Mouse (Mus musculus) embryonic facial prominence, embryonic 14.5 days (tissue): ENCODE results near the gene Rad54l2. TPM values are rescaled to one million over a fixed set of nuclear protein-coding genes. Genes with fewer than 3 reads are reported as not detected.

Experiments
- ATAC-seq: fragments of 200-750 bp; cut with Nextera tagmentation; 2 replicates; pipeline ENCODE4 v1.8.0; 2017; ENCODE audit warnings: low read depth, moderate number of reproducible peaks, moderate TSS enrichment
- DNase-seq: peaks from one replicate; pipeline ENCODE4 v3.0.0-alpha.2; 2015; ENCODE audit warnings: low spot score
- H3K27ac ChIP-seq: fragments of 300-500 bp; sonication (generic); replicated peaks from 2 replicates; pipeline ENCODE4 v1.5.1; 2014; ENCODE audit warnings: low read depth, mild to moderate bottlenecking, low read length, moderate library complexity
- H3K27me3 ChIP-seq: fragments of 300-500 bp; sonication (generic); replicated peaks from 2 replicates; pipeline ENCODE4 v1.6.1; 2014; ENCODE audit warnings: low read length; ENCODE audit not compliant: control insufficient read depth, insufficient read depth
- H3K36me3 ChIP-seq: fragments of 300-500 bp; sonication (generic); 2 replicates; pipeline ENCODE4 v1.6.1; 2014; ENCODE audit warnings: low read length, mixed read lengths; ENCODE audit not compliant: control insufficient read depth, insufficient read depth
- H3K4me1 ChIP-seq: fragments of 300-500 bp; sonication (generic); 2 replicates; pipeline ENCODE4 v1.6.1; 2014; ENCODE audit warnings: antibody characterized with exemption, low read length; ENCODE audit not compliant: control insufficient read depth, insufficient read depth
- H3K4me2 ChIP-seq: fragments of 300-500 bp; sonication (generic); 2 replicates; pipeline ENCODE4 v1.6.1; 2014; ENCODE audit warnings: low read depth, mild to moderate bottlenecking, low read length, moderate library complexity, mixed read lengths
- H3K4me3 ChIP-seq: fragments of 300-500 bp; sonication (generic); 2 replicates; pipeline ENCODE4 v1.5.1; 2014; ENCODE audit warnings: low read depth, mild to moderate bottlenecking, low read length
- H3K9ac ChIP-seq: fragments of 300-500 bp; sonication (generic); 2 replicates; pipeline ENCODE4 v1.6.1; 2014; ENCODE audit warnings: low read depth, mild to moderate bottlenecking, low read length, moderate library complexity, mixed read lengths
- H3K9me3 ChIP-seq: fragments of 300-500 bp; sonication (generic); 2 replicates; pipeline ENCODE4 v1.6.1; 2016; ENCODE audit warnings: low read length; ENCODE audit not compliant: control insufficient read depth
- WGBS: fragments of 180-500 bp; shearing (Covaris S2); extraction: QIAGEN DNeasy Blood & Tissue Kit; methylation state at CpG from one replicate; pipeline ENCODE4 v1.1.7; 2014; 5-methylcytosine and 5-hydroxymethylcytosine counted together
- polyA plus RNA-seq: library from polyadenylated mRNA; unstranded; fragments of >200 nt; fragmentation: Nextera tagmentation; extraction: Ambion mirVana; gene quantifications from 2 replicates; pipeline ENCODE4 v1.2.1, GENCODE M21; 2014

Rad54l2 gene
- polyA plus RNA-seq, 1 experiment from 2014 or later, result 3.2 TPM

DNA sequence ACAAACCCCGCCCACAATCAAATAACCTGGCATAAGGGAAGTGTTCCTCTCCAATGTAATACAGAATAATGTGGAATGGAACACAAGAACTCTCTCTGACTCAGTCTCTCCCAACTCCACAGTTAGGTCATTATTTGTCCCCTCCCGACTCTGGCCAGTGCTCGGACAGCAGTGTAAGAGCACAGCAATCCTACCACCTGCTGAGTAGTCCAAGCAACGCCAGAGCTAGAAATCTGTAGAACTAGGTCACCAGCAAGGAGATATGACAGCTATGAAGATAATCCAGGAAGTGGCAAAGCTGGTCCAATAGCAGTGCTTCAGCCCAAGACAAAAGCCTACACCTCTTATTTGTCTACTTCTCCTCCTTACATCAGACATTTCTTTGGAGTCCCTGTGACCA is 112.4 kb downstream of the Rad54l2 start:
- Histone ChIP-seq H3K4me3 (no peak overlapping the region), H3K27ac (no peak overlapping the region), H3K9me3 (no peaks in the 10 kb centered on the region), H3K9ac (no peak overlapping the region), H3K4me1 (no peaks in the 10 kb centered on the region), H3K27me3 (no peaks in the 10 kb centered on the region), H3K36me3 (peaks cover 72% of the 10 kb centered on the region), H3K4me2 (no peak overlapping the region)
- 76% methylated on average over 4 of the region's 4 CpGs for WGBS
- DNase-seq, result no peak
- ATAC-seq, result no peak

DNA sequence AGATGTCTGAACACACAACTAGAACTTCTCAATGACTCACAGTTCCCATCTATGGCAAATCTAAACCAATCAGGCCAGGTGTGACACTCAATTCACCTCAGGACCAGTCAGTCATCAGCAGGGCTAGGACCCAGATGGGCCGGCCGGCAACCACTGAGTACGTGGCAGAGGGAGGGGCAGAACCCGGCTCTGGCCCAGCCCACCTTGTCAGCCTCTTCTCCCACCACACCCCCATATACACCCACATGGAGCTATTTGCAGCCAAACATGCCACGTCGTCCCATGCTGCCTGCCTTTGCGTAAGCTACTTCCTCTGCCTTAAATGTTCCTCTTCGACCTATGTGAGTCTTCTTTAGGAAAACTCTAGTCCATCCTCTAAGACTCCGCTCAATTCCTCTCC is 113.0 kb downstream of the Rad54l2 start:
- WGBS, result 78% methylated on average over 8 of the region's 9 CpGs
- ATAC-seq, result no peak
- Histone ChIP-seq H3K27ac (no peak overlapping the region), H3K36me3 (peaks cover 72% of the 10 kb centered on the region), H3K4me2 (no peak overlapping the region), H3K9me3 (no peaks in the 10 kb centered on the region), H3K27me3 (no peaks in the 10 kb centered on the region), H3K4me1 (no peaks in the 10 kb centered on the region), H3K9ac (no peak overlapping the region), H3K4me3 (no peak overlapping the region)
- no peak for DNase-seq

DNA sequence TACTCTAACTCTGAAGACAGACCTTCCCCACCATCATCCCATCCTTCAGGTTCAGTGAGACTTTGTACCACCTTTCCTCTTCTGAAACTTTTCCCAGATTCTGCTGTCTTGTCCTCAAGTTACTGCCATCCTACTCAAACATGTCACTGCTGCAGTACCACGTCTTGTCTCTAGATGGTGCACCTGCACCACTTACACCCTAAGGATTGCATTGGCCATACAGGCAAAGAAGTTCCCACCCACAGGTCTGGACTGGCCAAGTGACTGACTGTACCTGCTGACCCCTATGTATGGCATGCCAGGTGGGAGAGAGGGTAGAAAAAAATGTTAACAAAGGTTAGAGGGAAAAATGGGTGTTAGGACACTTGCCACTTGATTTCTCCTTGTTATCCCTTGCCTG is 113.5 kb downstream of the Rad54l2 start:
- ATAC-seq (peak; percentile 60), DNase-seq (peak; percentile 71)
- Histone ChIP-seq H3K36me3 (peaks cover 71% of the 10 kb centered on the region), H3K9ac (no peak overlapping the region), H3K4me3 (no peak overlapping the region), H3K9me3 (no peaks in the 10 kb centered on the region), H3K4me1 (no peaks in the 10 kb centered on the region), H3K27ac (no peak overlapping the region), H3K27me3 (no peaks in the 10 kb centered on the region), H3K4me2 (no peak overlapping the region)
- 0% methylated on average over 1 of the region's 1 CpGs for WGBS

GRCm38 (mm10) chr9:106673860-106674259 is 115.1 kb downstream of the Rad54l2 start:
- Histone ChIP-seq H3K27me3 (no peaks in the 10 kb centered on the region), H3K36me3 (peaks cover 71% of the 10 kb centered on the region), H3K27ac (no peak overlapping the region), H3K9ac (no peak overlapping the region), H3K4me2 (no peak overlapping the region), H3K4me1 (no peaks in the 10 kb centered on the region), H3K9me3 (no peaks in the 10 kb centered on the region), H3K4me3 (no peak overlapping the region)
- WGBS, result 78% methylated on average over 2 of the region's 2 CpGs
- ATAC-seq (no peak), DNase-seq (no peak)

DNA sequence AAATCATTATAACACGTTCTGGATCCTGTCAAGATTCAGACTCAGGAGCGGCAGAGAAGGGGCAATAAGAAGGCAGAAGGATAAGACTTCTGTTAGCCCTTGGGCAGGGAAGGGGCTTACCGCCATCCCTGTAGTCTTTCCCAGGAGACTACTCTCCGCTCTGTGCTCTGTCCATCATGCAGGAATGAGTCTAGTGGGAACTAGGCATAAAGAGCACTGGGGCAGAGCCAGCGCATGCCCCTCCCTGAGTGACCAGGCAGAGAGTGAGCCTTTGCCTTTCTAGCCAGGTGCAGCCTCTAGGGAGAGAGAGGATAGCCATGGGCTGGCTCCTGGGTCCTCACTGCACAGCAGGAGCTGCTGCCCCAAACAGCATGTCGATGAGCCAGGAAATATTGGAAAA is 124.1 kb downstream of the Rad54l2 start:
- Histone ChIP-seq H3K36me3 (peaks cover 76% of the 10 kb centered on the region), H3K27me3 (no peaks in the 10 kb centered on the region), H3K4me2 (no peak overlapping the region), H3K9me3 (no peaks in the 10 kb centered on the region), H3K9ac (no peak overlapping the region), H3K4me1 (no peaks in the 10 kb centered on the region), H3K27ac (no peak overlapping the region), H3K4me3 (no peak overlapping the region)
- 81% methylated on average over 6 of the region's 6 CpGs for WGBS
- no peak for DNase-seq
- ATAC-seq, result no peak

GRCm38 (mm10) chr9:106664433-106664832 is 124.6 kb downstream of the Rad54l2 start:
- Histone ChIP-seq H3K4me1 (no peaks in the 10 kb centered on the region), H3K27me3 (no peaks in the 10 kb centered on the region), H3K36me3 (peaks cover 74% of the 10 kb centered on the region), H3K9ac (no peak overlapping the region), H3K27ac (no peak overlapping the region), H3K9me3 (no peaks in the 10 kb centered on the region), H3K4me3 (no peak overlapping the region), H3K4me2 (no peak overlapping the region)
- WGBS, result 81% methylated on average over 4 of the region's 4 CpGs
- no peak for ATAC-seq
- DNase-seq, result no peak

DNA sequence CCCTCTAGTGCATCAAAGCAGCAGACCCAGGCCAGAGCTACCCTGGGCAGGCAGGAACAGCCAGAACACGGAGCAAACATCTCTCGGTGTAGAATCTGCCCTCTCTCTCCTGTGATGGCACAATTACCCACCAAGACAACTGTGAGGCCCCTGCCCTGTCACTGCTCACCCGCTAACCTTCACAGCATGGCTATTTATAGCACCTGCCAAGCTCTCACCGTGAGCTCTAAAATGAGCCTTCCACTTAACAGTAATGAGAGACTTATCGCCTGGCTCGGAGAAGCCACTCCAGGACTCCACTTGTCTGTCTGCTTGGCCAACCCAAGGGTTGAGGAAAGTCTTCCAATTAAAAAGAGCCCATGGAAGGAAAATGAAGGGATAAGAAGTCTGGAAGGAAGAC is 125.8 kb downstream of the Rad54l2 start:
- WGBS, result 81% methylated on average over 6 of the region's 6 CpGs
- no peak for ATAC-seq
- H3K36me3 ChIP-seq, result peaks cover 80% of the 10 kb centered on the region

GRCm38 (mm10) chr9:106659935-106660334 is 129.1 kb downstream of the Rad54l2 start:
- Histone ChIP-seq H3K27ac (no peak overlapping the region), H3K27me3 (peaks cover under 1% of the 10 kb centered on the region), H3K9ac (no peak overlapping the region), H3K4me1 (0 out of 2 replicates have a peak, but pooled peaks cover 5% of the 10 kb centered on the region), H3K4me3 (no peak overlapping the region), H3K9me3 (no peaks in the 10 kb centered on the region), H3K4me2 (no peak overlapping the region), H3K36me3 (peaks cover 57% of the 10 kb centered on the region)
- 82% methylated on average over 1 of the region's 1 CpGs for WGBS
- no peak for ATAC-seq
- DNase-seq, result no peak

More for the DNA sequence above, 125.8 kb downstream of the Rad54l2 start:
- DNase-seq, result no peak
- no peak overlapping the region for H3K9ac ChIP-seq
- no peak overlapping the region for H3K4me2 ChIP-seq
- H3K9me3 ChIP-seq, result no peaks in the 10 kb centered on the region
- no peaks in the 10 kb centered on the region for H3K27me3 ChIP-seq
- H3K4me1 ChIP-seq, result no peaks in the 10 kb centered on the region
- H3K4me3 ChIP-seq, result no peak overlapping the region
- no peak overlapping the region for H3K27ac ChIP-seq

- Histone ChIP-seq H3K9me3 (no peaks in the 10 kb centered on the region), H3K9ac (no peak overlapping the region), H3K36me3 (peaks cover 52% of the 10 kb centered on the region), H3K4me1 (0 out of 2 replicates have a peak, but pooled peaks cover 5% of the 10 kb centered on the region), H3K27me3 (peaks cover 5% of the 10 kb centered on the region), H3K4me2 (no peak overlapping the region), H3K4me3 (no peak overlapping the region), H3K27ac (no peak overlapping the region)
- 43% methylated on average over 7 of the region's 7 CpGs for WGBS
- DNase-seq, result no peak
- no peak for ATAC-seq
Observed at GRCm38 (mm10) chr9:106659441-106659840, 129.6 kb downstream of the Rad54l2 start.
